Mouse (Mus musculus) forebrain, postnatal 0 days (tissue): ENCODE measurements around the gene Mpp4. TPM values are rescaled to one million over a fixed set of nuclear protein-coding genes. Genes with fewer than 3 reads are reported as not detected.

Experiments used
- ATAC-seq: fragments of 200-750 bp; cut with Nextera tagmentation; 2 replicates; pipeline ENCODE4 v1.8.0; 2017; ENCODE audit warnings: mild to moderate bottlenecking, moderate library complexity
- DNase-seq: peaks from one replicate; pipeline ENCODE4 v3.0.0-alpha.2; 2015
- H3K27ac ChIP-seq: fragments of 300-500 bp; sonication (generic); 2 replicates; pipeline ENCODE4 v1.5.1; 2014; ENCODE audit warnings: low read depth, mild to moderate bottlenecking, antibody characterized with exemption, low read length, moderate library complexity, mixed read lengths
- H3K27me3 ChIP-seq: fragments of 300-500 bp; sonication (generic); 2 replicates; pipeline ENCODE4 v1.6.1; 2014; ENCODE audit warnings: mild to moderate bottlenecking, low read length, mixed read lengths; ENCODE audit not compliant: insufficient read depth
- H3K36me3 ChIP-seq: fragments of 300-500 bp; sonication (generic); 2 replicates; pipeline ENCODE4 v1.6.1; 2014; ENCODE audit warnings: mild to moderate bottlenecking, moderate library complexity; ENCODE audit not compliant: insufficient read depth
- H3K4me1 ChIP-seq: fragments of 300-500 bp; sonication (generic); 2 replicates; pipeline ENCODE4 v1.6.1; 2014; ENCODE audit warnings: antibody characterized with exemption; ENCODE audit not compliant: insufficient read depth
- H3K4me2 ChIP-seq: fragments of 300-500 bp; sonication (generic); 2 replicates; pipeline ENCODE4 v1.6.1; 2014; ENCODE audit warnings: low read depth, mild to moderate bottlenecking, moderate library complexity
- H3K4me3 ChIP-seq: fragments of 300-500 bp; sonication (generic); 2 replicates; pipeline ENCODE4 v1.5.1; 2014; ENCODE audit warnings: low read depth, low read length, mixed read lengths
- H3K9ac ChIP-seq: fragments of 300-500 bp; sonication (generic); 2 replicates; pipeline ENCODE4 v1.6.1; 2014; ENCODE audit warnings: mild to moderate bottlenecking
- H3K9me3 ChIP-seq: fragments of 300-500 bp; sonication (generic); 2 replicates; pipeline ENCODE4 v1.6.1; 2016; ENCODE audit warnings: low read length
- CTCF ChIP-seq: sonication (generic); IDR thresholded peaks from 2 replicates; pipeline ENCODE4 v1.5.1; 2016; ENCODE audit warnings: antibody characterized with exemption, control low read depth, low read depth
- WGBS: fragments of 180-500 bp; shearing (Covaris S2); extraction: QIAGEN DNeasy Blood & Tissue Kit; methylation state at CpG from one replicate; pipeline ENCODE4 v1.1.7; 2014; 5-methylcytosine and 5-hydroxymethylcytosine counted together
- polyA plus RNA-seq: library from polyadenylated mRNA; unstranded; fragments of >200 nt; fragmentation: Nextera tagmentation; extraction: Ambion mirVana; gene quantifications from 2 replicates; pipeline ENCODE4 v1.2.1, GENCODE M21; 2015
- total RNA-seq: library from RNA; depleted of rRNA; stranded (reverse); fragments of >200 nt; gene quantifications from 2 replicates; pipeline ENCODE4 v1.2.3, GENCODE M21; 2014

Mpp4 gene
- total and polyA plus RNA-seq, 2 experiments from 2014 or later: 0.47 to 1.9 TPM

GRCm38 (mm10) chr1:59201561-59201960 is 38.4 kb upstream of the Mpp4 start:
- no peak for TF ChIP-seq CTCF
- H3K9me3 ChIP-seq: no peaks in the 10 kb centered on the region
- 92% methylated on average over 1 of the region's 1 CpGs for WGBS
- no peak overlapping the region for H3K4me2 ChIP-seq
- no peaks in the 10 kb centered on the region for H3K27me3 ChIP-seq
- no peak overlapping the region for H3K27ac ChIP-seq
- DNase-seq (no peak), ATAC-seq (no peak)
- no peaks in the 10 kb centered on the region for H3K4me1 ChIP-seq
- no peak overlapping the region for H3K4me3 ChIP-seq
- H3K36me3 ChIP-seq: peaks cover 34% of the 10 kb centered on the region
- no peak overlapping the region for H3K9ac ChIP-seq

- DNase-seq (no peak), ATAC-seq (no peak)
- no peaks in the 10 kb centered on the region for H3K4me1 ChIP-seq
- H3K4me2 ChIP-seq: no peak overlapping the region
- H3K9me3 ChIP-seq: no peaks in the 10 kb centered on the region
- 92% methylated on average over 5 of the region's 5 CpGs for WGBS
- H3K36me3 ChIP-seq: peaks cover 40% of the 10 kb centered on the region
- no peak for TF ChIP-seq CTCF
- H3K27ac ChIP-seq: no peak overlapping the region
- no peak overlapping the region for H3K4me3 ChIP-seq
- no peak overlapping the region for H3K9ac ChIP-seq
- no peaks in the 10 kb centered on the region for H3K27me3 ChIP-seq
These were observed 37.8 kb upstream of the Mpp4 start for GRCm38 (mm10) chr1:59200960-59201359.

GRCm38 (mm10) chr1:59194979-59195378 is 31.8 kb upstream of the Mpp4 start:
- no peaks in the 10 kb centered on the region for H3K27me3 ChIP-seq
- no peak overlapping the region for H3K9ac ChIP-seq
- no peak overlapping the region for H3K4me2 ChIP-seq
- ATAC-seq: no peak
- peaks cover 38% of the 10 kb centered on the region for H3K36me3 ChIP-seq
- TF ChIP-seq CTCF: no peak
- DNase-seq: no peak
- H3K9me3 ChIP-seq: no peaks in the 10 kb centered on the region
- H3K4me1 ChIP-seq: no peaks in the 10 kb centered on the region
- WGBS: 58% methylated on average over 6 of the region's 6 CpGs
- H3K4me3 ChIP-seq: no peak overlapping the region
- H3K27ac ChIP-seq: no peak overlapping the region

GRCm38 (mm10) chr1:59187786-59188185 is 24.6 kb upstream of the Mpp4 start:
- Histone ChIP-seq H3K9me3 (no peaks in the 10 kb centered on the region), H3K36me3 (peaks cover 49% of the 10 kb centered on the region), H3K27ac (no peak overlapping the region), H3K4me2 (no peak overlapping the region), H3K4me1 (no peaks in the 10 kb centered on the region), H3K4me3 (no peak overlapping the region), H3K27me3 (no peaks in the 10 kb centered on the region), H3K9ac (no peak overlapping the region)
- no peak for DNase-seq
- WGBS: 80% methylated on average over 5 of the region's 5 CpGs
- peak; percentile 32; the same call in 1 of the 2 replicates for ATAC-seq
- TF ChIP-seq CTCF: no peak

GRCm38 (mm10) chr1:59186317-59186716 is 23.1 kb upstream of the Mpp4 start:
- Histone ChIP-seq H3K4me2 (no peak overlapping the region), H3K27me3 (no peaks in the 10 kb centered on the region), H3K4me3 (no peak overlapping the region), H3K9me3 (no peaks in the 10 kb centered on the region), H3K4me1 (no peaks in the 10 kb centered on the region), H3K9ac (no peak overlapping the region), H3K36me3 (peaks cover 60% of the 10 kb centered on the region), H3K27ac (no peak overlapping the region)
- ATAC-seq (no peak), DNase-seq (no peak)
- TF ChIP-seq CTCF: no peak
- WGBS: 91% methylated on average over 10 of the region's 10 CpGs

- no peak for TF ChIP-seq CTCF
- DNase-seq (no peak), ATAC-seq (no peak)
- Histone ChIP-seq H3K9ac (no peak overlapping the region), H3K27me3 (no peaks in the 10 kb centered on the region), H3K9me3 (no peaks in the 10 kb centered on the region), H3K27ac (no peak overlapping the region), H3K36me3 (peaks cover 54% of the 10 kb centered on the region), H3K4me2 (no peak overlapping the region), H3K4me1 (no peaks in the 10 kb centered on the region), H3K4me3 (no peak overlapping the region)
- WGBS: 90% methylated on average over 9 of the region's 9 CpGs
These were observed 22.2 kb upstream of the Mpp4 start for GRCm38 (mm10) chr1:59185410-59185809.

GRCm38 (mm10) chr1:59183045-59183444 is 19.9 kb upstream of the Mpp4 start:
- Histone ChIP-seq H3K9ac (no peak overlapping the region), H3K9me3 (no peaks in the 10 kb centered on the region), H3K4me1 (no peaks in the 10 kb centered on the region), H3K27me3 (no peaks in the 10 kb centered on the region), H3K27ac (no peak overlapping the region), H3K4me2 (no peak overlapping the region), H3K4me3 (no peak overlapping the region), H3K36me3 (peaks cover 69% of the 10 kb centered on the region)
- 96% methylated on average over 4 of the region's 4 CpGs for WGBS
- no peak for ATAC-seq
- DNase-seq: no peak
- TF ChIP-seq CTCF: no peak

GRCm38 (mm10) chr1:59182373-59182772 is 19.2 kb upstream of the Mpp4 start:
- Histone ChIP-seq H3K36me3 (peaks cover 71% of the 10 kb centered on the region), H3K4me2 (no peak overlapping the region), H3K27ac (no peak overlapping the region), H3K4me1 (no peaks in the 10 kb centered on the region), H3K27me3 (no peaks in the 10 kb centered on the region), H3K9me3 (no peaks in the 10 kb centered on the region), H3K4me3 (no peak overlapping the region), H3K9ac (no peak overlapping the region)
- DNase-seq (no peak), ATAC-seq (no peak)
- no peak for TF ChIP-seq CTCF
- WGBS: 92% methylated on average over 2 of the region's 2 CpGs
